Mouse (Mus musculus): ENCODE results near the gene Esx1. TPM values are rescaled to one million over a fixed set of nuclear protein-coding genes. Genes with fewer than 3 reads are reported as not detected.

Gene Esx1
- polyA plus RNA-seq (2015; fragmentation: Nextera tagmentation; extraction: Ambion mirVana), result not detected in 2 replicates

- Histone ChIP-seq H3K27me3 (ENCODE audit: control insufficient read depth, insufficient read depth, low read depth, low read length) (peaks cover 65% of the 10 kb centered on the region), H3K36me3 (ENCODE audit: control insufficient read depth, insufficient read depth) (no peaks in the 10 kb centered on the region), H3K9ac (ENCODE audit: low read depth, low read length) (no peak within 1 kb of the TSS), H3K4me3 (ENCODE audit: low read depth, low read length) (no peak within 1 kb of the TSS), H3K9me3 (replicated peaks; ENCODE audit: control insufficient read depth, low read length) (no peaks in the 10 kb centered on the region), H3K4me1 (ENCODE audit: control insufficient read depth, low read depth, low read length) (no peaks in the 10 kb centered on the region), H3K27ac (ENCODE audit: low read length) (no peak within 1 kb of the TSS), H3K4me2 (ENCODE audit: low read depth, low read length) (no peak within 1 kb of the TSS)
- whole genome bisulfite sequencing (ENCODE audit: insufficient replicate concordance), result 13% methylated on average over 19 of the region's 21 CpGs
- no peak for ATAC-seq (ENCODE audit: low read depth)
Measured at GRCm38 (mm10) chrX:137121718-137122117, at the start of gene Esx1. Gene Esx1 (minus strand): TSS chrX:137122083.

GRCm38 (mm10) chrX:137170021-137170420, 48.1 kb upstream of the Esx1 start:
- no peak overlapping the region for H3K4me2 ChIP-seq (ENCODE audit: low read depth, low read length)
- ATAC-seq (ENCODE audit: low read depth), result no peak
- H3K36me3 ChIP-seq (ENCODE audit: control insufficient read depth, insufficient read depth), result no peaks in the 10 kb centered on the region
- no peaks in the 10 kb centered on the region for H3K27me3 ChIP-seq (ENCODE audit: control insufficient read depth, insufficient read depth, low read depth, low read length)
- no peak overlapping the region for H3K4me3 ChIP-seq (ENCODE audit: low read depth, low read length)
- H3K27ac ChIP-seq (ENCODE audit: low read length), result no peak overlapping the region
- H3K4me1 ChIP-seq (ENCODE audit: control insufficient read depth, low read depth, low read length), result no peaks in the 10 kb centered on the region
- no peaks in the 10 kb centered on the region for H3K9me3 ChIP-seq (replicated peaks; ENCODE audit: control insufficient read depth, low read length)
- 33% methylated on average over 7 of the region's 7 CpGs for WGBS (ENCODE audit: insufficient replicate concordance)
- H3K9ac ChIP-seq (ENCODE audit: low read depth, low read length), result no peak overlapping the region

- Histone ChIP-seq H3K9ac (ENCODE audit: low read depth, low read length) (no peak overlapping the region), H3K4me1 (ENCODE audit: control insufficient read depth, low read depth, low read length) (no peaks in the 10 kb centered on the region), H3K9me3 (replicated peaks; ENCODE audit: control insufficient read depth, low read length) (no peaks in the 10 kb centered on the region), H3K27me3 (ENCODE audit: control insufficient read depth, insufficient read depth, low read depth, low read length) (no peaks in the 10 kb centered on the region), H3K4me3 (ENCODE audit: low read depth, low read length) (no peak overlapping the region), H3K36me3 (ENCODE audit: control insufficient read depth, insufficient read depth) (no peaks in the 10 kb centered on the region), H3K4me2 (ENCODE audit: low read depth, low read length) (no peak overlapping the region), H3K27ac (ENCODE audit: low read length) (no peak overlapping the region)
- WGBS (ENCODE audit: insufficient replicate concordance), result 48% methylated on average over 7 of the region's 7 CpGs
- no peak for ATAC-seq (ENCODE audit: low read depth)
Measured at GRCm38 (mm10) chrX:137167658-137168057, 45.8 kb upstream of the Esx1 start.

- no peak overlapping the region for H3K27ac ChIP-seq (ENCODE audit: low read length)
- no peaks in the 10 kb centered on the region for H3K36me3 ChIP-seq (ENCODE audit: control insufficient read depth, insufficient read depth)
- no peak for ATAC-seq (ENCODE audit: low read depth)
- no peak overlapping the region for H3K4me2 ChIP-seq (ENCODE audit: low read depth, low read length)
- H3K4me1 ChIP-seq (ENCODE audit: control insufficient read depth, low read depth, low read length), result no peaks in the 10 kb centered on the region
- no peak overlapping the region for H3K4me3 ChIP-seq (ENCODE audit: low read depth, low read length)
- no peak overlapping the region for H3K9ac ChIP-seq (ENCODE audit: low read depth, low read length)
- H3K27me3 ChIP-seq (ENCODE audit: control insufficient read depth, insufficient read depth, low read depth, low read length), result no peaks in the 10 kb centered on the region
- WGBS (ENCODE audit: insufficient replicate concordance), result 46% methylated on average over 3 of the region's 3 CpGs
- H3K9me3 ChIP-seq (replicated peaks; ENCODE audit: control insufficient read depth, low read length), result no peaks in the 10 kb centered on the region
Measured at GRCm38 (mm10) chrX:137165621-137166020, 43.7 kb upstream of the Esx1 start.

- Histone ChIP-seq H3K4me3 (ENCODE audit: low read depth, low read length) (no peak overlapping the region), H3K4me1 (ENCODE audit: control insufficient read depth, low read depth, low read length) (no peaks in the 10 kb centered on the region), H3K4me2 (ENCODE audit: low read depth, low read length) (no peak overlapping the region), H3K27ac (ENCODE audit: low read length) (no peak overlapping the region), H3K27me3 (ENCODE audit: control insufficient read depth, insufficient read depth, low read depth, low read length) (no peaks in the 10 kb centered on the region), H3K9me3 (replicated peaks; ENCODE audit: control insufficient read depth, low read length) (no peaks in the 10 kb centered on the region), H3K9ac (ENCODE audit: low read depth, low read length) (no peak overlapping the region), H3K36me3 (ENCODE audit: control insufficient read depth, insufficient read depth) (no peaks in the 10 kb centered on the region)
- no peak for ATAC-seq (ENCODE audit: low read depth)
- 39% methylated on average over 1 of the region's 1 CpGs for WGBS (ENCODE audit: insufficient replicate concordance)
Measured at GRCm38 (mm10) chrX:137162700-137163099, 40.8 kb upstream of the Esx1 start.

- Histone ChIP-seq H3K27ac (ENCODE audit: low read length) (no peak overlapping the region), H3K36me3 (ENCODE audit: control insufficient read depth, insufficient read depth) (no peaks in the 10 kb centered on the region), H3K4me3 (ENCODE audit: low read depth, low read length) (no peak overlapping the region), H3K4me2 (ENCODE audit: low read depth, low read length) (no peak overlapping the region), H3K4me1 (ENCODE audit: control insufficient read depth, low read depth, low read length) (no peaks in the 10 kb centered on the region), H3K9ac (ENCODE audit: low read depth, low read length) (no peak overlapping the region), H3K27me3 (ENCODE audit: control insufficient read depth, insufficient read depth, low read depth, low read length) (no peaks in the 10 kb centered on the region), H3K9me3 (replicated peaks; ENCODE audit: control insufficient read depth, low read length) (no peaks in the 10 kb centered on the region)
- no peak for ATAC-seq (ENCODE audit: low read depth)
- 46% methylated on average over 3 of the region's 3 CpGs for WGBS (ENCODE audit: insufficient replicate concordance)
Measured at GRCm38 (mm10) chrX:137160971-137161370, 39.1 kb upstream of the Esx1 start.

GRCm38 (mm10) chrX:137149050-137149449, 27.2 kb upstream of the Esx1 start:
- ATAC-seq (ENCODE audit: low read depth), result no peak
- no peak overlapping the region for H3K9ac ChIP-seq (ENCODE audit: low read depth, low read length)
- no peaks in the 10 kb centered on the region for H3K27me3 ChIP-seq (ENCODE audit: control insufficient read depth, insufficient read depth, low read depth, low read length)
- H3K9me3 ChIP-seq (replicated peaks; ENCODE audit: control insufficient read depth, low read length), result no peaks in the 10 kb centered on the region
- no peak overlapping the region for H3K27ac ChIP-seq (ENCODE audit: low read length)
- H3K36me3 ChIP-seq (ENCODE audit: control insufficient read depth, insufficient read depth), result no peaks in the 10 kb centered on the region
- no peaks in the 10 kb centered on the region for H3K4me1 ChIP-seq (ENCODE audit: control insufficient read depth, low read depth, low read length)
- no peak overlapping the region for H3K4me2 ChIP-seq (ENCODE audit: low read depth, low read length)
- no peak overlapping the region for H3K4me3 ChIP-seq (ENCODE audit: low read depth, low read length)
- WGBS (ENCODE audit: insufficient replicate concordance), result 72% methylated on average over 11 of the region's 11 CpGs

GRCm38 (mm10) chrX:137144674-137145073, 22.8 kb upstream of the Esx1 start:
- ATAC-seq (ENCODE audit: low read depth), result no peak
- Histone ChIP-seq H3K36me3 (ENCODE audit: control insufficient read depth, insufficient read depth) (no peaks in the 10 kb centered on the region), H3K27me3 (ENCODE audit: control insufficient read depth, insufficient read depth, low read depth, low read length) (no peaks in the 10 kb centered on the region), H3K4me1 (ENCODE audit: control insufficient read depth, low read depth, low read length) (no peaks in the 10 kb centered on the region), H3K9ac (ENCODE audit: low read depth, low read length) (no peak overlapping the region), H3K4me2 (ENCODE audit: low read depth, low read length) (no peak overlapping the region), H3K27ac (ENCODE audit: low read length) (no peak overlapping the region), H3K4me3 (ENCODE audit: low read depth, low read length) (no peak overlapping the region), H3K9me3 (replicated peaks; ENCODE audit: control insufficient read depth, low read length) (no peaks in the 10 kb centered on the region)
- WGBS (ENCODE audit: insufficient replicate concordance), result 23% methylated on average over 4 of the region's 4 CpGs

GRCm38 (mm10) chrX:137143726-137144125, 21.8 kb upstream of the Esx1 start:
- 71% methylated on average over 4 of the region's 4 CpGs for WGBS (ENCODE audit: insufficient replicate concordance)
- no peak overlapping the region for H3K4me3 ChIP-seq (ENCODE audit: low read depth, low read length)
- no peak overlapping the region for H3K4me2 ChIP-seq (ENCODE audit: low read depth, low read length)
- no peak overlapping the region for H3K27ac ChIP-seq (ENCODE audit: low read length)
- no peaks in the 10 kb centered on the region for H3K4me1 ChIP-seq (ENCODE audit: control insufficient read depth, low read depth, low read length)
- H3K9me3 ChIP-seq (replicated peaks; ENCODE audit: control insufficient read depth, low read length), result no peaks in the 10 kb centered on the region
- no peaks in the 10 kb centered on the region for H3K36me3 ChIP-seq (ENCODE audit: control insufficient read depth, insufficient read depth)
- no peak overlapping the region for H3K9ac ChIP-seq (ENCODE audit: low read depth, low read length)
- H3K27me3 ChIP-seq (ENCODE audit: control insufficient read depth, insufficient read depth, low read depth, low read length), result no peaks in the 10 kb centered on the region
- ATAC-seq (ENCODE audit: low read depth), result no peak

Data from liver, embryonic 16.5 days (tissue).